In the genomic region with DNA sequence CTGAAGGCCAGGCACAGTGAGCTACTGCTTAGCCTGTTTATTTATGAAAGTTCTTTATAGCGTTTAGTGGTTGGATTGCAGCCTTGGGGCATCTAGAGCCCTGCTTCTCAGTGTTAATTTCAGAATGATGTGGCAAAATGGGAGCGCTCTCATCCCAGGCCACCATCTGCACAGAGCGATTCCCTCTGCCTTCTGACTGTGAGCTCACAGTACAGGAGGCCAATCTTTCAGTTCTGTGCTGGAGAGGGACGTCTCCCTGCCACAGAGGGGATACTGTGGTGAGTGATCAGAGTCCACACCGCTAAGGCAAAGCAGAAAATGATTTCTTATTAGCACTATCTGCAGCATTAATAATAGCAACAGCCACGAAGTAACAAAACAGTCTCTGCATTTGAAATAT, we compare ENCODE assay signal across 14 mouse cellular contexts.
"Had no signal": no experiment of that assay in that cellular context is flagged by ENCODE, and none has a peak within 500 bp of the region (broad histone marks: within the 10 kb centered on the region; RNA-seq: fewer than 3 reads in every experiment).

No protein-coding gene starts in this region.

- H3K9ac ChIP-seq: liver, embryonic 13.5 days; midbrain, embryonic 13.5 days had no signal

- H3K27me3 ChIP-seq: liver, embryonic 13.5 days; midbrain, embryonic 13.5 days had no signal

- ATAC-seq: intestine, postnatal 0 days; midbrain, embryonic 13.5 days; midbrain, embryonic 16.5 days had no signal

- H3K9me3 ChIP-seq: liver, embryonic 13.5 days; midbrain, embryonic 13.5 days had no signal

- DNase-seq: kidney, adult 2 months; kidney, postnatal 4 days; layer of hippocampus, postnatal 36 days; liver, embryonic 13.5 days; lung, adult 2 months; lung, postnatal 14 days; lung, postnatal 4 days; thymus, adult 2 months; thymus, postnatal 25 days had no signal

- H3K4me3 ChIP-seq: left cerebral cortex, adult 2 months; liver, embryonic 13.5 days; midbrain, embryonic 13.5 days; myocyte had no signal

- H3K36me3 ChIP-seq: liver, embryonic 13.5 days; midbrain, embryonic 13.5 days had no signal

- H3K4me1 ChIP-seq: liver, embryonic 13.5 days had no signal

- H3K27ac ChIP-seq: left cerebral cortex, adult 2 months; liver, embryonic 13.5 days; midbrain, embryonic 13.5 days had no signal

- H3K4me2 ChIP-seq: liver, embryonic 13.5 days; midbrain, embryonic 13.5 days had no signal
